Mouse (Mus musculus): Measurements from ENCODE around the gene Ubl7.

Ubl7 gene

DNA sequence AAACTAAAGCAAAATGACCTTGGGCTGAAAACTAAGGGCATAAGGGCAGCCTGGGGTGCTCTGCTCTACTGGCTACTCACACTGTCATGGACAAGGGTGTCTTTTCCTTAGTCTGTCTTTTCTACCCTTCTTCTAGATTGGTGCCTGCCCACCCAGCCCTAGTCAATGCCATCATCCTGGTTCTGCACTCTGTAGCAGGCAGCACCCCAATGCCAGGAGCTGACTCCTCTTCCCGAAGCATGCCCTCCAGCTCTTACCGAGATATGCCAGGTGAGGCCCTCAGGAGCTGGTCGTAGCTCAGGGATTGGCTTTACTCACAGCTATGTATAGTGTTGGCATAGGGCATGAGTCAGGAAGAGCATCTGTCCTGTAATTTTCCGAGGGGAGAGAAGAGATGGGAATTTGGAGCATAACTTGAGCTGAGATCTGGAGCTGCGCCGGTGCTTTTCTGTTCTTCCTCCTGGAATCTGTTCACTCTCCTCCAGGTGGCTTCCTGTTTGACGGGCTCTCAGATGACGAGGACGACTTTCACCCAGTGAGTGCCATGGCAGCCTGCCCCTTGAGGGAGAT, 10.8 kb downstream of the Ubl7 start:
- DNase-seq = no peak

DNA sequence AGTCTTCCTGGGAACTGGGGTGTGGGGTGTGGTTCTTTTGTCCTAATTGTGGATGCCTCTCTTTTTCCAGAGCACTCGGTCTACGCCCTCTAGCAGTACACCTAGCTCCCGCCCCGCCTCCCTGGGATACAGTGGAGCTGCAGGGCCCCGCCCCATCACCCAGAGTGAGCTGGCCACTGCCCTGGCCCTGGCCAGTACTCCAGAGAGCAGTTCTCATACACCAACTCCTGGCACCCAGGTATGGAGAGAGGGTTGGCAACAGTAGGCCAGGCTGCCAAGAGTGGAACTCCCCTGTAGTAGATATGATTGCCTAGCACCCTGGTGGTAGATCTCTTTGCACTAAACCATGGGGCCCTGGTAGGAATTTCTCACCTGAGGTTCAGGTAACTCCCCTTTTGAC, 11.6 kb downstream of the Ubl7 start:
- DNase-seq = no peak

DNA sequence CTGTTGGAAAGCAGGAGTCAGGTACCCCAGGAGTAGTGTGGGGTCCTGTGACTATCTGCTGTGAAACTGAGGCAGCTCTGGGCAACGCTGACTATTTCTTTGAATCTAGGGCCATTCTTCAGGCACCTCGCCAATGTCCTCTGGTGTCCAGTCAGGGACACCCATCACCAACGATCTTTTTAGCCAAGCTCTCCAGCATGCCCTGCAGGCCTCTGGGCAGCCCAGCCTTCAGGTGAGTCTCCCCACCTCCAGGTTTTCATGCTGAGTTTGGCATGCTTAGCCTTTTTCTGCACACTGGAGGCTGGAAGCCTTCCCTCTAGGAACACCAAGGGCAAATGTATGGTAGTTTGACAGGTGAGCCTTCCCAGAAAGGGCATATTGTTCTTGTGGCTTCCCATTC, 12.3 kb downstream of the Ubl7 start:
- DNase-seq = no peak

DNA sequence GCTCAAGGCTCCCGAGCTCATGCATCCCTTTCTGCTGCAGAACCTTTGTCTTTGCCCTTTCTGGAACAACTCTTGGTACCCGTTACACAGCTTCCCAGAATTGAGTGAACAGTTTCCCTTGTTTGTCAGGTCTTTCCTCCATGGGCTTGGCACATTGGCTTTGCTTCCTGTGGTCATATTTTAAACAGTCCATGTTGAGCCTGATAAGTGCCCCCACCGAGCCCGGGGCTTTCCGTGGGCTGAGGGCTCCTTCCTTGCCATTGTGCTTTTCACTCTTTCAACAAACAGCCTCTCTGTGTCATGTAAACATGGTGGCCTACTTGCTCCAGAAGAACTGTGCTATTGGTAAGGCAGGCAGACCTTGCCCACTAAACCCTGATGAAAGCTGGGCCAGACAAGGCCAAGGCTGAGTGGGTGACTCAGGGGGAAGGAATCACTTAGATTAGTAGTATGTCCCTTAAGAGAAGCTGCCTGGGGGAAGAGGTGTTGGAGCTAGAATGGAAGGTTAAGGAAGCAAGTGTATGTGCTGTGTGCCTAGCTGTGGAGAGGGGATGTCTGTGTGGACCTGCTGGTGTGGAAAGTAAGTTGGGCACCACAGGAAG, 20.5 kb downstream of the Ubl7 start:
- peak; percentile 49 to 63 for DNase-seq

DNA sequence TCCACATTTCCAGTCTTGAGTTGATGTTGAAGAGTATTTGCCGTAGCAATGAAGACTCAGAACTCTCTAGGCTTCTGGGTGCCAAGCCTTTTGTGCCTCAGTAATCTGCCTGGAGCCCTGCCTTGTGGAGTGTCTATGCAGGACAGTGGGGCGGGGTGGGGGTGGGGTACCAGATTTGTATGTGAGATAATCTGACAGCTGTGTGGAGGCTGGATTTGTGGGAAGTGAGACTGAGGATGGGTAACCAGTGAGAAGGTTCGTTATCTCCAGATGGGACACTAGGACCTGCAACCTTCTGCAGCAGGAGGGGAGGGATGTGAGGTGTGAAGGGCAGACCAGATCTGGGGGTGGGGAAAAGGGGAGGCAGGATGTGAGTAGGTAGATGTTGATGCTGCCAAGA, 21.5 kb downstream of the Ubl7 start:
- DNase-seq = no peak

DNA sequence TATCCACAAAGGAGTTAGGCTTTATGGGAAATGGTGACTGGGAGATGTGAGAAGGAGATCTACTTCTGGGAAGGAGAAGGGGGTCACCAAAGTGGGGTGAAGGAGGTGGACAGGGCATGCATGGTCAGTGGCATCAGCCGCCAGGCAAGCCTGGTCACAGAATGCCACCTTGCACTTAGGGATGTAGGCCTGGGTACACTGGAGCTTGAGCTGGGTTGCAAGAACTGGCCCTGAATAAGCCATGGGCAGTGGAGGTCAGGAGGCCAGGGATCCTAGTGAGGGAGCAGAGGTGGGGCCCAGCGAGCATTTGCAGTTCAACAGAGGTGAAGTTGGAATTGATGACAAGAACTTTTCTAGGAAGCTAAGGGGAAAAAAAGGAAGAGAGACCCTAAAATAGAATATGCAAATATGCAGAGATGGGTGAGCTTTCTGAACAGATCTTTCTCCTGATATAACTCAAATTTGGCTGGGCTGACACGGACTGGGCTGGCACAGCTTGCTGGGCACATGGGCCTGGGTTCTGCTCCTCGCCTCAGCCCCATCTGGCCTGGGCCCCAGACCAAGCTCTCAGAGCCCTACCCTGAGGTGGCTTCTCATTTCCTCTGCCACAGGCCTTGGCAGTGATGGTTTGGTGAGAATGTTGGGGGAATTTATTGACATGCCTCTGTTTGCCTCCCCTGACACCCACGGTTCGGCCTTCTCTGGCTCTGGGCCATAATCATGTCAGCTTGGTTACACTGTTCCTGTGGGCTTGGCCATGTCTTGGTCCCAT, 22.2 kb downstream of the Ubl7 start:
- DNase-seq = no peak

DNA sequence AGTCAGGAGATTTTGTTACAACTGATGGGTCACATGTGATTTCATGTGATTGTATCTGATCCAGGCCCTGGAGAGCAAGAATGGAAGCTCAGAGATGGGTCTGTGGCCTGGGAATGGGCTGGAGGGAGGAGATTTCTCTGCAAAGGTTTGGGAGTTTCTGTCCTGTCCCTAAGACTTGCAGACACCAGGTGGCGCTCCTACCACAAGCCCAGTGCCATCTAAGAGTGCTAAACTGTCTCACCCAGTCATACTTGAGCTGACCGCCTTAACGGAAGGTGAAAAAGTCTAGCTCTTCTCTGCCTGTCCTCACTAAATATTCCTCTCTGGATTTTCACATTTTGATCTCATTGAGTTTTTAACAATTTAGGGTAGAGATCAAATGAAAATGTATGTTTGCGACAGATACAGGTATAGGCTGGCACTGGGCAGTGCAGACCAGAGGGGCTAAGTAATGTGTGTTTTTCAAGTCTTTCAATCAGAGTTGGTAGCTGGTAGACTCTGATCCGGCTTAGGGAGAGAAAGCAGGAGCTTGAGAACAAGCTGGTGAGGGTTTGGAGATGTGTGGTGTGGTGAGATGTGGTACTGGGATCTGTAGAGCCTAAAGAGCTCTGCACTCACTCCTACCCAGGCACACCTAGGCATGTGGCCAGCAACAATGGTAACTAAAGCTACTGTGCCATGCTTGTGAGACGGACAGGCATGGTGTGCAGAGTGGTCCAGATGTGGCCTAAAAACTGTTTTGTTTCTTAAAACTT, 25.1 kb downstream of the Ubl7 start:
- peak; percentile 82 to 85 for DNase-seq

DNA sequence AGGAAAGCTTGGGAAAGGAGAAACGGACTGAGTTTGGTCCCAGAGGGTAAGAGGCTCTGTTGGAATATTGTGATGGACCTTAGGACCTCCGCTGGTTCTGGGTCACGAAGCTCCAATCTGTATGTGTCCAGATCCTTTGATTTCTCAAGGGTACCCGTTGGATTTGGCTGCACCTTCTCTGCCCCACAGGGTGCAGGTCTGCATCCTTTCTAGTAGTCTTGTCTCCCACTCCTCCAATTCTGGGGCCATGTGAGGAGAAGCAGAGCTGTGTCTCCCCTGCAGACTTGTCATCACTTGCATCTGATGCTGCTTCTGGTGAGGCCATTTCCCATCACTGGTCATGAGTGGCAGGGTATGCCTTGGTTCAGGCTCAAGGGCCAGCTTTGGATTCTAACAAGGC, 26.4 kb downstream of the Ubl7 start:
- no peak for DNase-seq

DNA sequence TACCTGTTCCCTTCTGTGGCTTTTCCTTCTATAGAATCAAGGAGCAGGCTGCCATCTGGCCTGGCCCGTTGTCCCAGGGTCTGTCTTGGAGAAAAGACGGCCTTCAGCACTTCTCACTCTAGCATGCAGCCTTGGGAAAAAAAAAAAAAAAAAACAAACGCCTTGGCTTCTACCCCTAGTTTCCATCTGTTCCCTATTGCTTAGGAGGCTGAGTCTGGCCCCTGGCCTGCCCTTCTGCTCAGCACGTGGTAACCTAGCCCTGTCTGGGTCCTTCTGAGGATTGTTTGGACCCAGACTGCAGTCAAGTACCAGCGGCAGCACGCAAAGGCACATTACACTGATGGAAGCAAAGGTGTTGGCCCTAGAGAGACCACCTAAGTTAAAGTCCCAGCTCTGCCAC, 26.9 kb downstream of the Ubl7 start:
- no peak for DNase-seq

DNA sequence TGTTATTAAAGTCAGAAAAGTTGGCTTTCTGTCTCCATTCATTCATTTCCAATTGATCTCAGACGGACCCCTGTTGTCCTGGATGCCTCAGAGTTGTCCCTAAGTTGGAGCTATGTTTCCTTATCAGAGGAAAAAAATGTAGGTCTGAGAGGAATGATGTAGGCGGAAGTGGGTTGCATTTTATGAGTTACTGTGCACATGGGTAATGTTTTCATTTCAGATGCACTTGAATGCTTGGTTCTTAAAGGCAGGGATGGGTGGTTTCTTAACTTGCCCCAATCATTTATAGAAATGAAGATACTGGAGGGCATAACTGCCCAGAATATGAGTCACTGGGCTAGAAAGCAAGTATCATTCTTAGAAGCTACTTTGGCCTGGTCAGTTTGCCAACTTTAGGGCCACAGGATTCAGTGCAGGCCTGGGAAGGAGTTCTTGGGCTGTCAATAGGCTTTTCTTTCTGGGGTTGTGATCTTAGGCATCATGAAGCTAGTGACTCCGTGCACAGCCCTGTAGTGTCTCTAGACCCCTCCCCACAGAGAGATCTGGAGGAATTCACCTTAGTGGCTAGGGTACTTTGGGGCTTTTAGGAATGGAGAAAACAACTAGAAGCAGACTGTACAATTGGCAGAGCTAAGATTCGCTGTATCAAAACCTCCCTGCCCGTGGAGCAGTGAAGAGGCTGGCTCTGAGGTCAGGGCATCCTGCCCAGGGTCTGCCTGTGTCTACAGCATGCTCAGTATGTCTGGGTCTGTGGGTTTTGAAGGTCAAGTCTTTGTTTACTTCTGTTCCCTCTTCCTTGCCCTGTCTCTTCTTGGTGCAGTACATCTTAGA, 27.7 kb downstream of the Ubl7 start:
- no peak for DNase-seq

DNA sequence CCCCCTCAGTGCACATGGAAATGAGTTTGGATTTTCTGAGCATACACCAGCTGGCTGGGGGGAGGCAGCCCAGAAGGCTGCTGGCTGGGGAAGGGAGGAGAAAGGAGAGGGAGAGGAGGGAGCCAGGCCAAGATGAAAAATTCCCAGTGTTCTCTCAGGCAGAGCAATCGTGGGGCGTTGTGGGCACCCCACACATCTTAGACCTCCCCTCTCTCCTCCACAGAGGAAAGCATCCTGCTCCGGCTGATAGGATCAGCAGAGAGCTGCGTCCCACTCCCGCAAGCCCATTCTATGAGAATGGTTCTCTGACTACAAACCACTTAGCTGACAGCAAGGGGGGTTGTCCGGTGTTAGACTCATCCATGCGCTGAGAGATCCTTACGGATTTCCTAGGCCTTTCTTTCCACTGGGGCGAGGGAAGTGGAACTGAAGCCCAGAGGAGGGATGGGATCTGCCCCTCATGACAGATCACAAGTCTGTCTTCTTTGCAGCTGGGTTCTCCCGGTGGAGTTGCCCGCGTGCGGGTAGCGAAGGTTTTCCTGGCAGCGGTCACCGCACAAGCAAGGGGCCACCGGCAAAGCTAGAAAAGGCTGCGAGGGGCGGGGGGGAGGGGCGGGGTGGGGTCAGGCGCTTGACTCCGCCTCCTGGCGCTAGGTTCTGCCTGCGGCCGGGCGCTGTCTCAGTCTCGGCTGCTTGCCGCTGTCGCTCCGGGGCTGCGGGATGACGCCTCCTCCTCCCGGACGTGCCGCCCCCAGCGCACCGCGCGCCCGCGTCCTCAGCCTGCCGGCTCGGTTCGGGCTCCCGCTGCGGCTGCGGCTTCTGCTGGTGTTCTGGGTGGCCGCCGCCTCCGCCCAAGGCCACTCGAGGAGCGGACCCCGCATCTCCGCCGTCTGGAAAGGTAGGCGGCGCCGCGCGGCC, 28.9 kb downstream of the Ubl7 start, which contains the start of gene Sema7a:
Sema7a (plus strand) TSS at position 682 of the 918 bp plus-strand sequence.
- peak; percentile 74 to 76 for DNase-seq

DNA sequence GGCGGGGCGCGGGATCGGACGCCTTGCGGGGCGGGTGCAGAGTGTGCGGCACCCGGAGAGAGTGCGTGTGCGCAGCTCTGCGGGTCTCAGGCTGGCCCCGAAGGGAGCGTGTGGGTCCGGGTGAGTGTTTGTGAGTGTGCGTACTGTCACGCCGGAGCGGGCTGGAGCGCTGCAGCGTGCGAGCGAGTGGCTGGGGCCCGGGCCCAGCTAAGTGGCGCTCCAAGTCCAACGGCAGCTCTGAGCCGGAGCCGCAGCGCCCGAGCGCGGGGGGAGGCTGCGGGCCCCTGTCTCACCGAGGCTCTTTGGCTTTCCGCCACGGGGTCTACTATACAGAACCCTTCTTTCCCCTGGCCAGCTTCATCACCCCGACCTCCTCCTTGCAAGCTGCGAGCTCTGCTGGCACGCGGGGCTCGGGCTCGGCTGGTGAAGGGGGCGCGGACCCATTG, 29.6 kb downstream of the Ubl7 start:
- no peak for DNase-seq

DNA sequence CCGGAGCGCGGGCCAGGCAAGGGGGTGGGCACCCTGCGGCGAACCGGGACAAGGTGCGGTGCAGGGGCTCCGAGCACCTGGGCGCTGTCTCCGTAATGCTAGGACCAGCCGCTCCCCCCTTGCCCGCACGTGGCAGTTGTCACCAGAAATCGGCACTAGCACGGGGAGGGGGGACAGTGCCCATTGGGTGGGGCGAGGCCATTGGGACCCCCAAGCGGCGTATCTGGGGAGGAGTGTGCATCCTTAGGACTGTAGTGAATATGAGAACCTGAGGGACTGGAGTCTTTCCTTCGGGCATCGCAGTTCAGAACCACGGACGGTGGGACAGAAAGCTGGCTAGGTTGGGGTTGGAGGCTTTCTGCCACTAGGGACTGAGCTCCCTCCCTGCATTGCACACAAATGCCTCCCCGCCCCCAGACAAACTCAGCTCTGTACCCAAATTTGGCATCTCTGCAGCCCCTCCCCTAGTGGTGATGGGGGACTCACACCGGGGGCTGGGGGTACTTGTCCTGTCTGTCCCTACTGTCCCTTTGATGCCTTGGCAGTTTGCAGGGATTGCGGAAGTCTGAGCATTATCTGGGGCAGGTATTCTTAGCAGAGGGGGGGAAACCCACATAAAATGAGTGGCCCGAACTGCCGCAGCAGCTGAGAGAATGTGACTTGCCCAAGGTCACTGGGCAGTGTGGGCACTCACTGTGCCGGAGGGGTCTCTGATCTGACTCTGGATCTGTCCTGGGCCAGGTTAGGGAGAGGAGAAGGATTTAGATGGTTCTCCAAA, 30.3 kb downstream of the Ubl7 start:
- peak in 1 of 2 experiments; percentile 3 for DNase-seq

DNA sequence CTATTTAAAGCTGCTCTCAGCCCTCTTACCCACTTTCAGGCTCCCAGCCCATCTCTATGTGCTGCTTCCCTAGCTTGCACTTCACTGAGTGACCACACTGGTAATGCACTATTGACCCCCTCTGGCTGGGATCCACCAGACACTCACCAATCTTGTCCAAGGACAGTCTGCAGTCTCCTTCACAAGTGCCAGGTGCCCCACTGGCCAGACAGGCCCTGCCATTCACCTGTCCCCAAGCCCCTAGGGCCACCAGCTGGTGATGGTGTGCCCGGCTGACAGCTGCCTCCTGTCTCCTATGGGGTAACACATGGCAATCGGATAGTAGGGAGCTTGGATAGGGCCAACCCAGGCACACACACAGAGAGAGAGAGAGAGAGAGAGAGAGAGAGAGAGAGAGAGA, 31.3 kb downstream of the Ubl7 start:
- DNase-seq = no peak

DNA sequence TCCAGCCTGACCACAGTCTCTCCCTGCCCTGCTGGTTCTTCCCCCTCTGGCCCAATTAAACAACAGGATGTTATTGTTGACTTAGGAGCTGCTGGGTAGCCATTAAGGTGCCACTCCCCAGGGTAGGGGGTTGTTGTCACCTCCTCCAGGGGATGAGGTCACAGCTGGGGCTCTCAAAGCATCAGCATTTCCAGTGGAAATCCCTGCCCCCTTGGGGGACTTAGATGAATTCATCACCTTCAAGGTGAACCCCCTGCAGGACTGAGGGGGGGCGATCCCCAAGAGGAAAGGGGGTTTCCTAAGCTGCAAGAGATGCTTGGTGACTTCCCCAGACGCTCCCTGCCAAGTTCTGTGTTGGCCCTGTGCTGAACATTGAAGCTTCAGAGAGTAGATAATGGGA, 32.3 kb downstream of the Ubl7 start:
- no peak for DNase-seq

DNA sequence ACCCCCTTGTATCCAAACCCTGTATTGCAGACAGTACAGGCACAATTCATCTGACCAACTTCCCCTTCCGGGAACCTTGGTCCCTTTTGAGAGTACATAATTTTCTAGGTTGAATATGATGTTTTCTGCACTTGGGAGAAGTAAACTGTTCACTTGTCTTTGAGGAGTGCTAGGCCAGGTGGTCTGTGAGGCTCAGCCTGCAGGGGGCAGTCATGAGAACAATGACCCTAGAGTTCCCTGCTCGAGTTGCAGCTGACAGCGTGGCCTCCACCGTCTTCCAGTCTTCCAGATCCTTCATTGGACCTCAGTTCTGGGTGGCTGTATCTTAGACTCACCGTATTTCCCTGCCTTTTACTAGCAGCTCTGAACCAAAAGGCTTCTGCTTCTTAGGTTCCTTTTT, 33.8 kb downstream of the Ubl7 start:
- peak; percentile 48 to 59 for DNase-seq

DNA sequence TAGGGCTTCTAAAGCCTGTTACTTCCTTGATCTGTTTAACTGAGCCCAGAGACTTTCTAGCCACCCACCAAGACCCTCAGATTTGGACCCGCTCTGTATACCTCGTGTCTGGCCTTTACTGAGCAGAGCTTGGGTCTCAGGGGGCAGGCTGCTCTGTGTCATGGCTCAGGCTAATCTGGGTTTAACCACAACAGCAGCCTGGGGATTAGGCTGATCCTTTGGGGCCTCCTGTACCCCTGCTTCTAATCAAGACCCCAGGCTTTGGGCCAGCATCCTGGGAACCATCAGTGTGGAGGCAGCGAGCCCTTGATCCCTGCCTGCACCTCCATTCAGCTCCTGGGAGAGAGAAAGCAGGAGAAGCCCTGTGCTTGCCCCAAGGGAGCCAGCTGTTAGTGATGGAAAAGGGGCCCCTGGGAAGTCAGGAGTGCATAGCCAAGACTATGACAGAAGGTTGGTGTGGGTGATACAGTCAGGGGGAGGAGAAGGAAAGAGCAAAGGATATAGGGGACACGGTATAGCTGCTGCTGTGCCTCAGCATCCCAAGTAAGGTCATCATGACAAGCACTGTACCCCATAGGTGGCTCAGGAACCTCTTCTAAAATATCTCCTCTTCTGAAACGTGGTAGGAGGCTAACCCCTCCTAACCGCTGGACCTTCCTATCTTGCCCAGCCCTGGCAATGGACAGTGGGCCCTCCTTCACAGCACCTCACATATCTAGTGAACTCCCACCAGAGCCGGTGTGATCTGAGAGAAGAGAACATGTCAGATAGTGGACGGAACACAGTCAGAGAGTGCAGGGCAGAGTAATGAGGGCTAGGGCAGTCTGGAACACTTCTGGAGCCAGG, 35.2 kb downstream of the Ubl7 start:
- no peak for DNase-seq

DNA sequence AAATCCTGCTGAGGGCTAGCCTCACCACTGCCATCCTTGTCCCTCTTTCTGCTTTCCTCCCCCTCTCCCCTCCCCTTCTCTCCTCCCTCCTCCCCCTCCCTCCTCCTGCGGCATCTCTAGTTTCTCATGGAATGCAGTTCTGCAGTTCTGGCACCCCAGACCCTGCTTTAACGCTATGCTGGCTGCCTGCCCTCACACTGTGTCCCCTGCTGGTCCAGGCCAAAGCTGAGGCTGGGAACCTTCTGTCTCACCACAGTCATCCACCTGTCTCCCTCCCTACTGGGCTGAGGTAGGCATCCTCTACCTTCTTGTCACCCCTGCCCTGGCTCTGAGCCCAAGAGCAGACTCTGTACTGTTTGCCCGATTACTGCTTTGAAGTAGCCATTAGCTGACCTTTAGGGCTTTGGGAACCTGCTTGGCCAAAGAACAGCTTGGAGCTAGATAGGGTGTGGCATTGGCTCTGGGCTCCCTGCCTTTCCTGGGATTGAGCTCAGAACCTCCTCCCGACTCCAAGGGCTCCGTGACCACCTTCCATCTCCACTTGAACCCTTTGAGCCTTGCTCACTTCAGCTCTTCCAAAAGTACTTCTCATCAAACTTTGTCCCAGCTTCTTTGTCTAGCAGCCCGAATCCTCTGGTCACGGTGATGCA, 36.7 kb downstream of the Ubl7 start:
- no peak for DNase-seq

DNA sequence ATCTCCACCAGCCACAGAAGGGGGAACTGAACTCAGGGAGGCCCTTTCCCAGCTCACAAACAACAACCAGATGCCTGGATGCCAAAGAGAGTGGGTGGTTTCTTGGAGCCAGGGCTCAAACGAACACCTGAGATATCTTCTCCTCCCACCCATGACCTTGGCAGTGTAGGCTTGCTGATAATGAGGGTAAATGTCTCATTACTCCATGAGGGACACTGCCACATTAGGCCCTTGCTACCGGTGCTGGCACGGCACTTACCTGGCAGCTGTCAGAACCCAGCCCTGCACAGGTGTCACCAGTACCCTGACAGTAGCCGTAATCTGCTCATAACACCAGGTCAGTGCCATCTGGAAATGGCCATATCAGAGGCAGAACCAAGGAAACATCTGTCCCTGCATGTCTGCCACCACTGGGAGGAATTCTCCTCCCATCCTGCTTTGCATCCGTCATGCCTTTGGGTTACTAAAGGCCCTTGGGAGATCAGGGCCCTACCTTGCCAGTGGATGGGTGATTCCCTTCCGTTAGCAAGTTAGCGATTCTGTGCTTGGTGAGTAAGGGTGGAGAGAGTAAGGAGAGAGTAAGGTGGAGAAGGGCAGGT, 37.7 kb downstream of the Ubl7 start:
- DNase-seq = no peak

All from lung, adult 18-20 months (tissue).